Mouse (Mus musculus) midbrain, embryonic 15.5 days (tissue): ENCODE measurements around the gene Zdhhc13. TPM values are rescaled to one million over a fixed set of nuclear protein-coding genes. Genes with fewer than 3 reads are reported as not detected.

ENCODE experiments used
- ATAC-seq: fragments of 200-750 bp; cut with Nextera tagmentation; replicated peaks from 2 replicates; pipeline ENCODE4 v1.8.0; 2017; ENCODE audit warnings: moderate TSS enrichment
- H3K27ac ChIP-seq: fragments of 300-500 bp; sonication (generic); 2 replicates; pipeline ENCODE4 v1.5.1; 2015; ENCODE audit warnings: mild to moderate bottlenecking, inconsistent platforms
- H3K27me3 ChIP-seq: fragments of 300-500 bp; sonication (generic); replicated peaks from 2 replicates; pipeline ENCODE4 v1.6.1; 2015; ENCODE audit warnings: inconsistent platforms
- H3K36me3 ChIP-seq: fragments of 300-500 bp; sonication (generic); replicated peaks from 2 replicates; pipeline ENCODE4 v1.6.1; 2015; ENCODE audit warnings: inconsistent platforms
- H3K4me1 ChIP-seq: fragments of 300-500 bp; sonication (generic); 2 replicates; pipeline ENCODE4 v1.6.1; 2015; ENCODE audit warnings: inconsistent platforms
- H3K4me2 ChIP-seq: fragments of 300-500 bp; sonication (generic); 2 replicates; pipeline ENCODE4 v1.6.1; 2015; ENCODE audit warnings: inconsistent platforms, mild to moderate bottlenecking, moderate library complexity
- H3K4me3 ChIP-seq: fragments of 300-500 bp; sonication (generic); 2 replicates; pipeline ENCODE4 v1.5.1; 2015; ENCODE audit warnings: mild to moderate bottlenecking, inconsistent platforms
- H3K9ac ChIP-seq: fragments of 300-500 bp; sonication (generic); 2 replicates; pipeline ENCODE4 v1.6.1; 2015; ENCODE audit warnings: mild to moderate bottlenecking, inconsistent platforms
- H3K9me3 ChIP-seq: fragments of 300-500 bp; sonication (generic); 2 replicates; pipeline ENCODE4 v1.6.1; 2016; ENCODE audit warnings: inconsistent platforms
- WGBS: fragments of 180-500 bp; shearing (Covaris S2); methylation state at CpG from one replicate; pipeline ENCODE4 v1.1.7; 2015; ENCODE audit warnings: mixed read lengths; 5-methylcytosine and 5-hydroxymethylcytosine counted together
- polyA plus RNA-seq: library from polyadenylated mRNA; unstranded; fragments of >200 nt; fragmentation: Nextera tagmentation; extraction: Ambion mirVana; gene quantifications from 2 replicates; pipeline ENCODE4 v1.2.1, GENCODE M21; 2015

Gene Zdhhc13
- polyA plus RNA-seq, 1 experiment from 2014 or later, result 38.7 TPM

GRCm38 (mm10) chr7:48870579-48871180 lies 81.9 kb downstream of the Zdhhc13 start:
- Histone ChIP-seq H3K27me3 (no peaks in the 10 kb centered on the region), H3K36me3 (no peaks in the 10 kb centered on the region), H3K4me3 (no peak overlapping the region), H3K9ac (no peak overlapping the region), H3K27ac (no peak overlapping the region), H3K4me2 (no peak overlapping the region), H3K4me1 (no peaks in the 10 kb centered on the region; the same call in 1 of the 2 replicates), H3K9me3 (no peaks in the 10 kb centered on the region)
- no peak for ATAC-seq
- 93% methylated on average over 21 of the region's 21 CpGs for WGBS

GRCm38 (mm10) chr7:48871292-48871691 lies 82.5 kb downstream of the Zdhhc13 start:
- Histone ChIP-seq H3K4me1 (no peaks in the 10 kb centered on the region; the same call in 1 of the 2 replicates), H3K27ac (no peak overlapping the region), H3K36me3 (no peaks in the 10 kb centered on the region), H3K9me3 (no peaks in the 10 kb centered on the region), H3K4me2 (no peak overlapping the region), H3K4me3 (no peak overlapping the region), H3K9ac (no peak overlapping the region), H3K27me3 (no peaks in the 10 kb centered on the region)
- 93% methylated on average over 11 of the region's 11 CpGs for WGBS
- ATAC-seq, result no peak

- Histone ChIP-seq H3K36me3 (no peaks in the 10 kb centered on the region), H3K4me3 (no peak overlapping the region), H3K9ac (no peak overlapping the region), H3K27me3 (no peaks in the 10 kb centered on the region), H3K4me1 (no peaks in the 10 kb centered on the region), H3K9me3 (no peaks in the 10 kb centered on the region), H3K4me2 (no peak overlapping the region), H3K27ac (no peak overlapping the region)
- ATAC-seq, result no peak
- WGBS, result 91% methylated on average over 14 of the region's 14 CpGs
These were observed 86.3 kb downstream of the Zdhhc13 start for GRCm38 (mm10) chr7:48875096-48875495.

- no peak overlapping the region for H3K4me3 ChIP-seq
- H3K9me3 ChIP-seq, result no peaks in the 10 kb centered on the region
- WGBS, result 71% methylated on average over 4 of the region's 4 CpGs
- no peak overlapping the region for H3K4me2 ChIP-seq
- no peak for ATAC-seq
- H3K27ac ChIP-seq, result no peak overlapping the region
- peaks cover 7% of the 10 kb centered on the region for H3K27me3 ChIP-seq
- H3K9ac ChIP-seq, result no peak overlapping the region
- H3K4me1 ChIP-seq, result peaks cover 7% of the 10 kb centered on the region
- no peaks in the 10 kb centered on the region for H3K36me3 ChIP-seq
These were observed 87.7 kb downstream of the Zdhhc13 start for GRCm38 (mm10) chr7:48876526-48876925.

Other genes with a start within 250 kb of the Zdhhc13 start
- not detected in 2 replicates for gene Mrgprb2, start 230.9 kb upstream of the Zdhhc13 start, polyA plus RNA-seq
- gene Mrgprb3, start 145.2 kb upstream of the Zdhhc13 start, polyA plus RNA-seq, result not detected in 2 replicates
- 0.53 and 1.6 TPM in 2 replicates for gene Csrp3, start 59.0 kb downstream of the Zdhhc13 start, polyA plus RNA-seq
- gene E2f8, start 92.6 kb downstream of the Zdhhc13 start, polyA plus RNA-seq, result 2.3 and 2.5 TPM in 2 replicates
- 22.8 and 26.2 TPM in 2 replicates for gene Nav2, start 119.7 kb downstream of the Zdhhc13 start, polyA plus RNA-seq